In the genomic region with DNA sequence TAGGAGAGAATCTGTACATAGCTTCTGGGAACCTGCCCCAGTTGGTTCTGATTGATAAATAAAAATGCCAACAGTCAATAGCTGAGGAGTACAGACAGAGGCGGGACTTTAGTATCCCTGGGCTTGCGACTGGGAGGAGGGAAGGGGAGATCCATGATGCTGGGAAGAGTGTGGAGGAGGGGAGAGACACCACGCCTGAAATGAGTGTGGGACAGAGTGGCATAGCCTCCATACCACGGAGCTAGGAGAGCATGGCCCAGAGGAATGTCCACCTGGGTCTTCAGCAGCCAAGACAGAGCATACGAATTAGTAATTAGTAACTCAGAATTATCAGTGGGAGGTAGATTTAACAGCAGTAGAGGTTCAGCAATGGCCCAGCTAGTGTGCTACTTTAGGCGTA, we compare ENCODE assay signal across 11 mouse cellular contexts.
"Had no signal": no experiment of that assay in that cellular context is flagged by ENCODE, and none has a peak within 500 bp of the region (broad histone marks: within the 10 kb centered on the region; RNA-seq: fewer than 3 reads in every experiment).

No protein-coding gene starts in this region.

- ATAC-seq: lung, postnatal 0 days had no signal

- H3K9ac ChIP-seq: kidney, embryonic 15.5 days; liver, embryonic 15.5 days had no signal

- H3K4me1 ChIP-seq: kidney, embryonic 15.5 days; liver, embryonic 15.5 days had no signal

- H3K4me3 ChIP-seq: kidney, embryonic 15.5 days; liver, embryonic 15.5 days had no signal

- H3K27ac ChIP-seq: kidney, embryonic 15.5 days; liver, embryonic 15.5 days; stomach, postnatal 0 days had no signal

- H3K27me3 ChIP-seq: kidney, embryonic 15.5 days; liver, embryonic 15.5 days had no signal

- DNase-seq: kidney, adult 2 months; kidney, postnatal 36 days; layer of hippocampus, adult 9-11 months; layer of hippocampus, postnatal 36 days; lung, adult 2 months; lung, postnatal 36 days had no signal

- H3K9me3 ChIP-seq: kidney, embryonic 15.5 days; liver, embryonic 15.5 days had no signal

- H3K4me2 ChIP-seq: kidney, embryonic 15.5 days; liver, embryonic 11.5 days; liver, embryonic 15.5 days had no signal

- H3K36me3 ChIP-seq: kidney, embryonic 15.5 days; liver, embryonic 15.5 days had no signal
